Mouse (Mus musculus): Measurements from ENCODE around the gene Tbc1d4.
"Not testable (repeated sequence)": the region's sequence is repeated elsewhere in the genome, so short reads cannot be mapped to it uniquely, and the experiment has no call there.

Gene Tbc1d4

GRCm38 (mm10) chr14:101595301-101596080 is 13.5 kb downstream of the Tbc1d4 start:
- ATAC-seq (ENCODE audit: low TSS enrichment) = no peak

- ATAC-seq (ENCODE audit: low TSS enrichment) = no peak
Measured at GRCm38 (mm10) chr14:101594001-101594400, 15.0 kb downstream of the Tbc1d4 start.

GRCm38 (mm10) chr14:101593340-101593739 is 15.7 kb downstream of the Tbc1d4 start:
- no peak for ATAC-seq (ENCODE audit: low TSS enrichment)

GRCm38 (mm10) chr14:101591101-101591500 is 17.9 kb downstream of the Tbc1d4 start:
- no peak for ATAC-seq (ENCODE audit: low TSS enrichment)

- ATAC-seq (ENCODE audit: low TSS enrichment) = not testable (repeated sequence)
Measured at GRCm38 (mm10) chr14:101588209-101588991, 20.6 kb downstream of the Tbc1d4 start.

GRCm38 (mm10) chr14:101587366-101588040 is 21.5 kb downstream of the Tbc1d4 start:
- not testable (repeated sequence) for ATAC-seq (ENCODE audit: low TSS enrichment)

GRCm38 (mm10) chr14:101586096-101586495 is 22.9 kb downstream of the Tbc1d4 start:
- ATAC-seq (ENCODE audit: low TSS enrichment) = no peak

- no peak for ATAC-seq (ENCODE audit: low TSS enrichment)
Measured at GRCm38 (mm10) chr14:101575651-101576050, 33.3 kb downstream of the Tbc1d4 start.

- ATAC-seq (ENCODE audit: low TSS enrichment) = no peak
Measured at GRCm38 (mm10) chr14:101574536-101574935, 34.5 kb downstream of the Tbc1d4 start.

- no peak for ATAC-seq (ENCODE audit: low TSS enrichment)
Measured at GRCm38 (mm10) chr14:101573107-101573614, 35.8 kb downstream of the Tbc1d4 start.

GRCm38 (mm10) chr14:101568828-101569227 is 40.2 kb downstream of the Tbc1d4 start:
- no peak for ATAC-seq (ENCODE audit: low TSS enrichment)

- peak; percentile 97 for ATAC-seq (ENCODE audit: low TSS enrichment)
Measured at GRCm38 (mm10) chr14:101566717-101567116, 42.3 kb downstream of the Tbc1d4 start.

- ATAC-seq (ENCODE audit: low TSS enrichment) = no peak
Measured at GRCm38 (mm10) chr14:101565661-101566060, 43.3 kb downstream of the Tbc1d4 start.

- peak; percentile 75 for ATAC-seq (ENCODE audit: low TSS enrichment)
Measured at GRCm38 (mm10) chr14:101561251-101561701, 47.7 kb downstream of the Tbc1d4 start.

- no peak for ATAC-seq (ENCODE audit: low TSS enrichment)
Measured at GRCm38 (mm10) chr14:101559446-101559845, 49.5 kb downstream of the Tbc1d4 start.

GRCm38 (mm10) chr14:101548885-101549573 is 60.0 kb downstream of the Tbc1d4 start:
- no peak for ATAC-seq (ENCODE audit: low TSS enrichment)

- ATAC-seq (ENCODE audit: low TSS enrichment) = no peak
Measured at GRCm38 (mm10) chr14:101541863-101542262, 67.1 kb downstream of the Tbc1d4 start.

- ATAC-seq (ENCODE audit: low TSS enrichment) = no peak
Measured at GRCm38 (mm10) chr14:101541141-101541540, 67.8 kb downstream of the Tbc1d4 start.

- no peak for ATAC-seq (ENCODE audit: low TSS enrichment)
Measured at GRCm38 (mm10) chr14:101540466-101540865, 68.5 kb downstream of the Tbc1d4 start.

- no peak for ATAC-seq (ENCODE audit: low TSS enrichment)
Measured at GRCm38 (mm10) chr14:101537906-101538305, 71.1 kb downstream of the Tbc1d4 start.

GRCm38 (mm10) chr14:101537413-101537812 is 71.6 kb downstream of the Tbc1d4 start:
- ATAC-seq (ENCODE audit: low TSS enrichment) = no peak
